Mouse (Mus musculus): ENCODE measurements around the gene Ap4m1.
A peak's percentile ranks its signal among the peaks of the same experiment; 100 is the strongest.
"Not testable (repeated sequence)": the region's sequence is repeated elsewhere in the genome, so short reads cannot be mapped to it uniquely, and the experiment has no call there.

Gene Ap4m1

DNA sequence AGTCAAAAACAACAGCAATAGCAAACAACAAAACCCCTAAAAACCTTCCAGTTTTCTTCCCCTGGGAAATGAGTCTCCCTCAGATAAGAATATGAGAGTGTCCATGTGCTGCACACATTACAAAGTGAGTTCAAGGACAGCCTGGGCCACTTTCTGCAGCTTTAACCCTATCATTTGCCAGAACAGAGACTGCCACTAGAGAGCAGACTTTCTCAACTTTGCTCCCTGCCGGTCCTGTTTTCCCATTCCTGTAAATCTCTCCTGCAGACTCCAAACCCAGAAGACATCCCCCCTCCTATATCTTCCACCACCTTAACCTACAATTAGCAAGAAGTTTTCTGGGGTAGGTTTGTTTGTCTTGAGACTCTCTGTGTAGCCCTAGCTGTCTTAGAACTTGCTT lies 27.8 kb downstream of the Ap4m1 start:
- no peak for DNase-seq

GRCm38 (mm10) chr5:138202086-138202485 lies 30.3 kb downstream of the Ap4m1 start:
- DNase-seq, result no peak

DNA sequence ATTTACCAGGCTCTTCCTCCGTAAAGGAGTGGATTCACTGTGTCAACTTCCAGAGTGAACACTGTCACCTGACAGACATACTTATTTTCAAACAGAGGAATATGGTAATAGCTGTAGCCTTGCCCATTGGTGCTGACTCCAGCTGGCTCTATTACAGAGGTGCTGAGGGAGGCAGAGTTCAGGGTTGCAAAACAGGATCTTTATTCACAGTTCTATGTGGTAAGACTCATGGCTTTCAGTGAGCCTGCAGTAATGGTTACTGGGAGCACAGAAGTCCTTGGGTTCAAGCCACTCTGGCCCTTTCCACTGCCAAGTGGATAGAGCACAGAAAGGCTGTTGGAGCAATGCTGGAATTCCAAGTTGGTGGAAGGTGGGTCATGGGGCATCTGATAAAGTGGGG lies 35.5 kb downstream of the Ap4m1 start:
- no peak for DNase-seq

DNA sequence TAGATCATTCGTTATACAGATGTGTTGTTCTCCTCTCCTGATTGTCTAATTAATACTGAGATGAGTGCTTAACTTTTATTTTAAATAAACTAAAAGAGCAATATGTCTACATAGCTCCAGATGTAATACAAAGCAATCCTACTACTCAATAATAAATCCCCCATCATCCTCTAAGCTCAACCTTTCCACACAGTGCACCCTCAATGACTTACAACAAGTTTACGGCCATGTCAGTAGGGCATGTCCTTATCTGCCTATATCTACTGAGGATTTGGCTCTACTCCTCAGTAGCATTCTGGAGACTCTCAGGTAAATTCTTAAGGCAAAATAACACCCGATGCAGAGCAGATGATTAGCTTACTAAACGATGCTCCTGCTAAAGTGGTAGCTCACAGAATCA lies 36.1 kb downstream of the Ap4m1 start:
- DNase-seq, result no peak

GRCm38 (mm10) chr5:138216632-138217031 lies 44.8 kb downstream of the Ap4m1 start:
- not testable (repeated sequence) for DNase-seq

DNA sequence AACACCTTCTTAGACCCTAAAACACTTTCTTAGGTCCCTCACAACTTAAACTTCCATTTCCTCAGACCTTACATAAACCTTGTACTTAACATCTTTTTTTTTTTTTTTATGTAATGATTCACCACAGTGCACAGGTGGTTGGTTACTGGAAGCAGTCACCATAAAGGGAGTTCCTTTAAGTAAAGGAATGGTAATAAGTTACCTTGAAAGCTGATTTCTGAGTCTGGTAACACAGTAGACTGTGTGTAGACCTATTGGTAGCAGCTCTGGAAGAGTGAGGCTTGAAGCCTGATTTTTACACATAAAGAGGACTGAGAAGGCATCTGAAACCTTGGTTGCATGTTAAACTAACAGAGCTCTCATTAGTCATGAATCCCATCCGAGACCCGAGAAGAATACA lies 48.1 kb downstream of the Ap4m1 start:
- DNase-seq, result no peak

DNA sequence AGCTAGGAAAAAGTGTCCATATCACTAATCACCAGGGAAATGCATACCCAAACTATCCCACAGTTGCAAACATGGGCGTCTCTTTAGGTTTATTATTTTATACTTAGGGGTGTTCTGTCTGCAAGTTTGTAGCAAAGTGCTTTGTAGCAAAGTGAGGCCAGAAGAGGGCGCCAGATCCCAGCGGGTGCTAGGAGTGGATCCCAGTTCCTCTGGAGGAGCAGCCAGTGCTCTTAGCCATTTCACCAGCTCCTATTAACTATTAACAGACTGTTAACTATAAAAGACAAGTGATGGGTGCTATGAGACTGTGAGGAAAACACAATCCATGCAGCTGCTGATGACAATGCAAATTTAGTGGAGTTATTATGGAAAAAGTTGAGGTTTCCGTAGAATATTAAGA lies 50.3 kb downstream of the Ap4m1 start:
- peak; percentile 84 for DNase-seq

GRCm38 (mm10) chr5:138223287-138223686 lies 51.5 kb downstream of the Ap4m1 start:
- no peak for DNase-seq

DNA sequence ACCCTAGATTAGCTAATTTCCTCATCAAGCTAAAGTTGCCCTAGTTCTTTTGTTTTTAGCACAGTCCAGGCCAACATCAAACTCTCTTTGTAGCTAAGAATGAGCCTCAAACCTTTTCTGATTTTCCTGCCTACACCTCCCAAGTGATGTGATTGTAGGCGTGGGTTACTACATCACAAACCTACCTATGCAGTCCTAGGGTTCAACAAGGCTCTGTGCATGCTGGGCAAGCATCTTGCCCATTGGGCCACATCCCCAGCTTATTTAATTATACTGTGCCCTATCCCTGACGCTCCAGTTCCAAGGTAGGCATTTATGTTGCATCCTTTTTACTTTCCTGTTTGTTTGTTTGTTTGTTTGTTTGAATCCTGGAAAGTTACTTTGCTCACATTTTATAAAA lies 53.9 kb downstream of the Ap4m1 start, which contains the start of gene Nxpe5:
Gene Nxpe5 (plus strand): TSS at position 199 of the 400 bp plus-strand sequence.
- no peak for DNase-seq

GRCm38 (mm10) chr5:138226491-138226890 lies 54.7 kb downstream of the Ap4m1 start:
- DNase-seq, result no peak

- no peak for DNase-seq
Observed at GRCm38 (mm10) chr5:138227367-138227766, 55.6 kb downstream of the Ap4m1 start.

DNA sequence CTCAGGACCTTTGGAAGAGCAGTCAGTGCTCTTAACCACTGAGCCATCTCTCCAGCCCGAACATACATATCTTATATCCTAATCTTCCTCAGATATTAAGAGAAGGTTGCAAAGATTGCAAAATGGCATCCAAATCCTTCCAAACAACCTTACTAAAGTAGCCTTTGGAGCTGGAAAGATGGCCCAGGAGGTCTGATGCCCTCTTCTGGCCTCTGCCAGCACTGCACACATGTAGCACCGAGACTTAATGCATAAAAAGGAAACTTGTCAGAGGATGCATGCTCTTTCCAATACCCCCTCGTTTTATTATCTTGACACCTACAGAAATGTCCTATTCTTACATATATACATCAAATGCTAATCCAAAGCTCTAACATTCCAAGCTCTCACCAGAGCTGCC lies 56.2 kb downstream of the Ap4m1 start:
- DNase-seq, result peak; percentile 52

- no peak for DNase-seq
Observed at GRCm38 (mm10) chr5:138229511-138229910, 57.7 kb downstream of the Ap4m1 start.

Data from thymus, postnatal 25 days (tissue).